17 mouse cellular contexts compared by ENCODE assay signal in the genomic region with DNA sequence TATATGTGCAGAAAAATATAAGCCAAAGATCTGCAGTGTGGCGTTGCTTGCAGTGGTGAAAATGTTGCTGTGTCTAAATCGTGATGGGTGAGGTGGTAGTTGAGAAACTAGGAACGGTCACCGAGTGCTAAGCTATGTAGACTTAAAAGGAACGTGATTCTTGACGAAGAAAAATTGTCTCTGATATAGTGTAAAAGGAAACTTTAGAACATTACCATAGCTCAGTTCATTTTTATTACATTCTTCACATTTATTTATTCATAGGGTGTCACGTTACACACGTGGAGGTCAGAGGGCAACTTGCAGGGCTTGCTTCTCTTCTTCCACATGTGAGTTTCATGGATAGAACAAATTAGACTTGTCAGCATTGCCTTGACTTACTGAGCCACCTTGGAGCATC.
"Had no signal": no experiment of that assay in that cellular context is flagged by ENCODE, and none has a peak within 500 bp of the region (broad histone marks: within the 10 kb centered on the region; RNA-seq: fewer than 3 reads in every experiment).

No protein-coding gene starts in this region.

- DNase-seq: kidney, adult 2 months; kidney, postnatal 36 days; layer of hippocampus, adult 9-11 months; layer of hippocampus, postnatal 36 days; left cerebral cortex, postnatal 4 days; liver; lung, postnatal 4 days; right cerebral cortex, postnatal 14 days; thymus, adult 2 months; thymus, postnatal 25 days had no signal

- H3K36me3 ChIP-seq: intestine, embryonic 15.5 days; midbrain, embryonic 15.5 days; neural tube, embryonic 13.5 days; stomach, embryonic 15.5 days had no signal

- H3K4me1 ChIP-seq: intestine, embryonic 15.5 days; midbrain, embryonic 15.5 days; neural tube, embryonic 13.5 days; stomach, embryonic 15.5 days had no signal

- ATAC-seq: hindbrain, postnatal 0 days; intestine, embryonic 15.5 days; midbrain, embryonic 15.5 days had no signal

- H3K4me3 ChIP-seq: intestine, embryonic 15.5 days; midbrain, embryonic 15.5 days; neural tube, embryonic 13.5 days; stomach, embryonic 15.5 days had no signal

- H3K9ac ChIP-seq: intestine, embryonic 15.5 days; liver, embryonic 14.5 days; midbrain, embryonic 15.5 days; neural tube, embryonic 13.5 days; stomach, embryonic 15.5 days had no signal

- H3K27ac ChIP-seq: hindbrain, postnatal 0 days; intestine, embryonic 15.5 days; liver, embryonic 14.5 days; midbrain, embryonic 15.5 days; neural tube, embryonic 13.5 days; stomach, embryonic 15.5 days had no signal

- H3K27me3 ChIP-seq: intestine, embryonic 15.5 days; midbrain, embryonic 15.5 days; neural tube, embryonic 13.5 days; stomach, embryonic 15.5 days had no signal

- H3K9me3 ChIP-seq: intestine, embryonic 15.5 days; midbrain, embryonic 15.5 days; neural tube, embryonic 13.5 days; stomach, embryonic 15.5 days had no signal

- H3K4me2 ChIP-seq: intestine, embryonic 15.5 days; midbrain, embryonic 11.5 days; midbrain, embryonic 15.5 days; neural tube, embryonic 13.5 days; stomach, embryonic 15.5 days had no signal
